Mouse (Mus musculus): ENCODE data around the gene Tmem184b.

The Tmem184b gene

DNA sequence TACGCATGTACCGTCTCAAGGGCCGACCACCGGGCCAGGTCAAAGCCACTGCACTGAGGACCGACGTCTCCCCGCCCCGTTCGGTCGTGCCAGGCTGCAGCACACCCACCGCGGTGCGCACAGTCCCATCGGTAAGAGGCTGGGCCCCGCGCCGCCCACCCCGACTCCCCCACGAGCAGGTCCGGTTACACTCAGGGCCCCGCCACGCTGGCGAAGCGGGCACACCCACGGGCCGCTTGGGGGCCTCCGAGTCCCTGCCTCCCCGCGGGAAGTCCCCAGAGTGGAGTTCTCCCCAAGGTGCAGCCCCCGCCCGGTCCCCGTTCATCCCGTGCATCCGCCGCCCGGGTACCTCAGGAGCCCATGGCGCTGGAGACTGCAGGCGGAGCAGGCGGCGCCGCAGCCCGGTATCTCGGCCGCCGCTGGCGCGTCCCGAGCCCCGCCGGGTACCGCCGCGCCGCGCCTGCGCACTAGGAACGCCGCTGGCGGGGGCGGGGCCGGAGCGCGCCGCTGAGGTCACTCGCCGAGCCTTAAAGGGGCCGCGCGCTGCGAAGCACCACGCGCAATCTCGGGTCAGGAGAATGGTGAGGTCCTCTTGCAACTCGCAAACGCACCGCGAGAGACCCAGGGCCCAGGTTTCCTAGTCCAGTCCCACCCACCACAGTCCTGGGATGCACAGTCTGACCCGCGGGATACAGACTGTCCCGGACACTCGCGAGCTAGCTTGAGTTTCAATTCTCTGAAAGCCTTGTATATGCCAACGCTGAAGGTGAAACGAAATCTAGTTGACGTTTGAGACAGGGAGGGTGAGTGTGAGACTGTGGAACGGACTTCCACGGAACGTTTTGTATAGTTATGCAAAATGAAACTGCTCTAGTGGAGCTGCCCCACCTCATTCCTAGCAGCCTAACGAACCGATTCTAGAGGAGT lies at the start of gene Tmem184b:
TSS of gene Tmem184b (minus strand) at position 734 of the 927 bp plus-strand sequence.
- peak; percentile 89 for DNase-seq (ENCODE audit: low read depth, low spot score)
- Histone ChIP-seq H3K36me3 (ENCODE audit: control insufficient read depth, insufficient read depth, low read length, poor library complexity, severe bottlenecking) (no peaks in the 10 kb centered on the region), H3K27me3 (ENCODE audit: control insufficient read depth, insufficient read depth, low read length, poor library complexity, severe bottlenecking) (no peaks in the 10 kb centered on the region)

DNA sequence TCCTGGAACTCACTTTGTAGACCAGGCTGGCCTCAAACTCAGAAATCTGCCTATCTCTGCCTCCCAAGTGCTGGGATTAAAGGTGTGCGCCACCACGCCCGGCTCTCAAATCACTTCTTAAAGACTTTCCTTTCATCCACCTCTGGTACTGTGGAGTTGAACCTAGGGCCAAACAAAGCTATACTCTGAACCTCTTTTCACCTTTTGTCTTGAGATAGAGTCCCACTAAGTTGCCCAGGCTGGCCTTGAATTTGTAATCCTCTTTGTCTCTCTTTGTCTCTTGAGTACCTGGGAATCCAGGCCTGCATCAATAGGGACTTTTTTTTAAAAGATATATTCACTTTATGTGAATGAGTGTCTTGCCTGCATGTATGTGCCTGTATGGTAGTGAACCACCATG lies 44.7 kb upstream of the Tmem184b start:
- no peaks in the 10 kb centered on the region for H3K36me3 ChIP-seq (ENCODE audit: control insufficient read depth, insufficient read depth, low read length, poor library complexity, severe bottlenecking)
- DNase-seq (ENCODE audit: low read depth, low spot score) = no peak
- no peaks in the 10 kb centered on the region for H3K27me3 ChIP-seq (ENCODE audit: control insufficient read depth, insufficient read depth, low read length, poor library complexity, severe bottlenecking)

DNA sequence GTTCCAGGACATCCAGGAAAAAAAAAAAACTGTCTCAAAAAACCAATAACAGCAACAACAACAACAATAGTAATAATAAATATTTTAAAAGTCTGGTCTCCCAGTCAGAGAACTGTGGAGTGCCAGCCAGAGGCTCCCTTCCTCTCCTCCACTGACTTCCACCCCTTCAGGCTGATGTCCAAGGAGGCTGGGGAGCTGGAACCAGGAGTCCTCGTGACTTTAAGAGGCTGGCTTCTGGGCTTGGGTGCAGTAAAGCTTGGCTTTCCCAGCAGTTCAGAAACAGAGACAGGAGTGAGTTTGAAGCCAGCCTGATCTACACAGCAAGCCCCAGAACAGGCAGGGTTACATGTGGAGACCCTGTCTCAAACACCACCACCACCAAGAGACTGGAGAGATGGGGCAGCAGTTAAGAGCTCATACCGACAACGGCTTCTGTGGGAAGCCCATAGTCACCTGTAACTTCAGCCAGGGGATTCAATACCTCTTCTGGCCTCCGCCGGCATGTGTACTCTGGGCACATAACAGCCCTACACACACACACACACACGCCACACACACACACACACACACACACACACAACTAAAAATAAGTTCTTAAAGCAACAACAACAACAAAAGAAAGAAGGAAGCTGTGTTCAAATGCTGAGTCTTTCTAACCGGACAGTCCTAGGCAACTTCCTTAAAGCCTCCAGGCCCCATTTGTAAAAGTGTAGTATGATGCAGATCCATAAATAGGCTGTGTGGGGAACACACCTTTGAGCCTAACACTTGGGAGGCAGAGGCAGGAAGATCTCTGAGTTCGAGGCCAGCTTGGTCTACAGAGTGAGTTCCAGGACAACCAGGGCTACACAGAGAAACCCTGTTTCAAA lies 42.7 kb upstream of the Tmem184b start:
- Histone ChIP-seq H3K36me3 (ENCODE audit: control insufficient read depth, insufficient read depth, low read length, poor library complexity, severe bottlenecking) (no peaks in the 10 kb centered on the region), H3K27me3 (ENCODE audit: control insufficient read depth, insufficient read depth, low read length, poor library complexity, severe bottlenecking) (no peaks in the 10 kb centered on the region)
- no peak for DNase-seq (ENCODE audit: low read depth, low spot score)

DNA sequence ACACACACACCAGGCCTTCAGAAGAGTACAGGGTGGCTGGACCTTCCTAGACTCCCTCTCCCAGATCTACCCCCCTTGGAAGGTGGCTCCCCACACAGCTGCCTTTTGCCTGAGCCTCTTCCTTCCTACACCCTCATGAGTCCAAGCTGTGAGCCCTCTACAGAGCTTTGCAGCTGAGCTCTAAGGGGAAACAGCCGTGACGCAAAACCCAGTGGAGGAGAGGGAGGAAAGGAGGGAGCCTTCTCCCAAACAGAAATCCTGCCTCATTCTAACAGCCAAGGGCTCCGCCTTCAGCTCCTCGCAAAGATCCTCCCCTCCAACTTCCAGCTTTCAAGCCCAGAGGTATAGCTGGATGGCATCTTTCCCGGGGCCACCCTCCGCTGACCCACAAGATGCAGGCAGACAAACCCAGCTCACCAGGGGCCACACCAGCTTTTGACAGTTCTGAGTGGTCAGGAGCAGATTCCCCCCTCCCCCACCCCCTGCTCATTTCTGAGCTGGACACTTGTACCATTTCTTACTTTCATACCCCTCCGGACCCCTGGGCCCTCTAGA lies 40.6 kb upstream of the Tmem184b start:
- Histone ChIP-seq H3K36me3 (ENCODE audit: control insufficient read depth, insufficient read depth, low read length, poor library complexity, severe bottlenecking) (no peaks in the 10 kb centered on the region), H3K27me3 (ENCODE audit: control insufficient read depth, insufficient read depth, low read length, poor library complexity, severe bottlenecking) (no peaks in the 10 kb centered on the region)
- no peak for DNase-seq (ENCODE audit: low read depth, low spot score)

DNA sequence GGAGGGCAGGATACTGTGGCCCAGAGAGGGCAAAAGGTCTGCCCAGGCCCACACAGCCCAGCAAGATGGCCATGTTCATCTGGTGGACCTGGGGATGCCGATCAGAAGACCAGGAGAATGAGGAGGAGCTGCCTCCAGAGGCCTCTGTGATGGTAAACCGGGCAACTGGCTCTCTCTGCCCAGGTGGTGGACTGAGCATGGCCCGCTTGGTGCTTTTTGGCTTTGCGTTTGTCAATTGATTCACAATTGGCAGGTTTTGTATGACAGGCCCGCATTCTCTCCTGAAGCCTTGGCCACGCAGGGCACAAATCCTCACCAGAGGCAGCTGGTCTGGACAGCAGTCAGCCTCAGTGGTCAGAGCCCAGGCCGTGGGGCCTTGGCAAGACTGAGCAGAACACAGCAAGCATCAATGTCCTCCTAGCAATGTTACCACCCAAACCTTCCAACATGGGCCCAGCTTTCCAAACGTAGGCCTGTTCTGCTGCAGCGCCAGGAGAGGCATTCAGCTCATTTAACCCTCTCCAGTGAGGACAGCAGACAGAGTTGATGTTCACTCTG lies 39.7 kb upstream of the Tmem184b start:
- H3K27me3 ChIP-seq (ENCODE audit: control insufficient read depth, insufficient read depth, low read length, poor library complexity, severe bottlenecking) = no peaks in the 10 kb centered on the region
- DNase-seq (ENCODE audit: low read depth, low spot score) = no peak
- no peaks in the 10 kb centered on the region for H3K36me3 ChIP-seq (ENCODE audit: control insufficient read depth, insufficient read depth, low read length, poor library complexity, severe bottlenecking)

DNA sequence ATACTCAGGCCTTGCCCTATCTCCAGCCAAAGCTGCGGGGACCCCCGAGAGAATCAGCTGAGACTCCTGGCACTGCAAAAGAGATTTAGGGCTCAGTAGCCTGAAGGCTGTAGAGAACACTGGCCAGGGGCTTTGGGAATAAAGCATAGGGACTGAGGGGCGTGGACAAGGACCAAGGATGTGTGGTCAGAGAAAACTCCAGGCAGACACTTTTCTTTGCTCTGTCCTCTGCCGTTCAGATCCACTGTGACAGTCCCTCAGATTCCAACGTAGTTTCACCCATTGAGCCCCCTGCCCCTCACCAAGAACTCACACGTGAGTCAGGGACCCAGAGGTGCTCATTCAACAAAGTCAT lies 38.9 kb upstream of the Tmem184b start:
- H3K36me3 ChIP-seq (ENCODE audit: control insufficient read depth, insufficient read depth, low read length, poor library complexity, severe bottlenecking) = no peaks in the 10 kb centered on the region
- DNase-seq (ENCODE audit: low read depth, low spot score) = no peak
- H3K27me3 ChIP-seq (ENCODE audit: control insufficient read depth, insufficient read depth, low read length, poor library complexity, severe bottlenecking) = no peaks in the 10 kb centered on the region

DNA sequence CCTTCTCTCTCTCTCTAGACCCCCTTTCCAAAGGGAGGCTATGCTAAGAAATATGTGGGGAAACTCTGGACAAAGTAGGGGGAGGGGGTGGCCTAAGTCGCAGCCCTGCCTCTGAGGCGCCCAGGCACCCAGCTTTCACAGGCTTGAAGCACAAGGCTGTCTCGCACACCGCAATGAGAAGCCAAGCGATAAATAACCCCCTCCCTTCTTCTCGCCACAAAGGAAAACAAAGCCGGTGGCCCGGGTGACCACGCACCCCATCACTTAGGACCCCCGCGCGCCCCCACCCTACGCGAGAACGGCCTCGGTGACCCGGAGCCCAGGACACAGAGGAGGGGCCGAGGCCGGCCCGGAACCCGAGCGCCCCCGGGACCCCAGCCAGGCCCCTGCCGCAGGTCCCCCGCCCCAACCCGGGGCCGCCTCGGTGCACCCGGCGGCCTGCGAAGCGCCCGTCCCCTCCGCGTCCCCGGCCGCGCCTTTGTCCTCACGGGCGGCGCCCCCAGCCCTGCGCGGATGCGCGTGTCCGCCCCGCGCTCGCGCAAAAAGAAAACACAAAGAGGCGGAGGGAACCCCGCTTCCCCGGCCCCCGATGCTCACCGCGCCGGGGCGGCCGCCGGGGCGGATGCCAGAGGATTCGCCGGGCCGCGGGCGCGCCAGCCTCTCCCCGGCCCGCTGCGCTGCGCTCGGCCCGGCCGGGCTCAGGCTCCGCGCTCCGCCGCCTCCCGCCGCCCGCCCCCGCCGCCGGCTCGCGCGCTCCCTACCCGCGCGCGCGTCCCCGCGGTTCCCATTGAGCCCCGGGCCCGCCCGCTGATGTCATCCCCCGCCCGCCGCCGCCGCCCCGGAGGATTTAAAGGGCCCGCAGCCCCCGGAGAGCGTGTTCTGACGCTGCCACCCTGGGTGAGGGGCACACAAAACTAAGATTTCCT lies 38.2 kb upstream of the Tmem184b start:
- Histone ChIP-seq H3K27me3 (ENCODE audit: control insufficient read depth, insufficient read depth, low read length, poor library complexity, severe bottlenecking) (no peaks in the 10 kb centered on the region), H3K36me3 (ENCODE audit: control insufficient read depth, insufficient read depth, low read length, poor library complexity, severe bottlenecking) (no peaks in the 10 kb centered on the region)
- DNase-seq (ENCODE audit: low read depth, low spot score) = peak; percentile 64

DNA sequence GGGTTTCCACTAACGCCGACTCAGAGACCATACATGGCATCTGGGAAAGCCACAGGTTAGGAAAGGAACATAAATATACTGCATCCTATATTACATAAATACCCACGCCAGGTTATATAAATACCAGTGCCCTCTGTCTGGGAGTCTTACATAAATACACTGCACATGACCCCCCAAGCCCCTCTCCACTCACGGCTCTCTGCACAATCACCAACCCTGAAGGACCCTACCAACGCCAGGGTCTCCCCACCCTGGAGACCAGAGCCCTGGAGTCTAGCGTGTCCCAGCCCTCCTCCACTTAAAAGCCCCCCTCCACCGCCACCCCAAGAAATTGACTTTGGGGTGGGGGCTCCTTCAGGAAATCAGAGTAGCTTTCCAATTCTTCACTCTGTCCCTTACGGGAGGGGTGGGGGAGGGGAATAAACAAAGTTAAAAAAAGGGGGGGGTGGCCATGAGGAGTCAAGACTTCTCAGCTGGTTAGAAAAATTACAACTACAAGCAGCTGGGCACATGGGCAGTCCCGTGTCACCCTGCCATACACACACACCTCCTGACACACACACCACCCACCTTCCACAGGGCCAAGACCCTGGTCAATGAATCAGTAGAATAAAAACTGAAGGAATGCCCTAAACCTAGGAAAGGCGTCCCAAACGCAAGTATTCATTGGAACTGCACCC lies 37.4 kb upstream of the Tmem184b start:
- peak; percentile 49 for DNase-seq (ENCODE audit: low read depth, low spot score)
- H3K27me3 ChIP-seq (ENCODE audit: control insufficient read depth, insufficient read depth, low read length, poor library complexity, severe bottlenecking) = no peaks in the 10 kb centered on the region
- H3K36me3 ChIP-seq (ENCODE audit: control insufficient read depth, insufficient read depth, low read length, poor library complexity, severe bottlenecking) = no peaks in the 10 kb centered on the region

DNA sequence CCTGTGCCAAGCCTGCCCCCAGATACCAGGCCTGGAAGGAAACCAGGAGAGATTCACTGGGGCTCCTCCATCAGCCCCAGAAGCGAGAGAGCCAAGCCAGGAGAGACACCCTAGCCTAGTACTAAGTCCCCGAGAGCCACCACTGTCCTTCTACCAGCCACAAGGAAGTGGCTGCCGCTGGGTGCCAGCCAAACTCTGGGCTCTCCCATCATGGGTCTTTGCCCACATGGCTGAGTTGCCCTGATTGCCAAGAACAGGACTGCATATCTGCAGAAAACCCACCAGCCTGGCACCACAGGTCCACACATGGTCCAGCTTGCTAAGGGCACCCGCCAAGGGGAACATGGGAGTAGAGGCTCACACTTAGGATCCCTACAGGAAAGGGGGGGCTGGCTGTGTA lies 36.9 kb upstream of the Tmem184b start:
- H3K36me3 ChIP-seq (ENCODE audit: control insufficient read depth, insufficient read depth, low read length, poor library complexity, severe bottlenecking) = no peaks in the 10 kb centered on the region
- peak; percentile 12 for DNase-seq (ENCODE audit: low read depth, low spot score)
- no peaks in the 10 kb centered on the region for H3K27me3 ChIP-seq (ENCODE audit: control insufficient read depth, insufficient read depth, low read length, poor library complexity, severe bottlenecking)

DNA sequence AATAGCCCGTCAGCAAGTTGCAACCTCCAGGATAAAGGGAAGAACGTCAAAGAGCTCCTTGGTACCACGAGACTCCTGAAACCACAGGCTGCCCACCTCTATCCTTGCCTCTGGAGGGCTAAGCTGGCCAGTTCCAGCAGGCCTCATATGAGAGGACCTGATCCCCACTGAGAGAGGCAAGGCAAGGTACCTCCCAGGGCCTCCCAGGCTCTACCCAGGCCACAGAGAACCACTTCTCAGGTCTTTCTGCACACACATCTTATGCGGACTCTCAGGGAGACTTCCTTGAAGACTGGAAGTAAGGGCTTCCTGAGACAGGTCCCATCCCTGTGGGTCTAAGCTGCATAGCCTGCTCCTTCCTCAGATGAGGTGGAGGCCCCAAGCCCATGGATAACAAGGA lies 36.0 kb upstream of the Tmem184b start:
- Histone ChIP-seq H3K36me3 (ENCODE audit: control insufficient read depth, insufficient read depth, low read length, poor library complexity, severe bottlenecking) (no peaks in the 10 kb centered on the region), H3K27me3 (ENCODE audit: control insufficient read depth, insufficient read depth, low read length, poor library complexity, severe bottlenecking) (no peaks in the 10 kb centered on the region)
- DNase-seq (ENCODE audit: low read depth, low spot score) = no peak

DNA sequence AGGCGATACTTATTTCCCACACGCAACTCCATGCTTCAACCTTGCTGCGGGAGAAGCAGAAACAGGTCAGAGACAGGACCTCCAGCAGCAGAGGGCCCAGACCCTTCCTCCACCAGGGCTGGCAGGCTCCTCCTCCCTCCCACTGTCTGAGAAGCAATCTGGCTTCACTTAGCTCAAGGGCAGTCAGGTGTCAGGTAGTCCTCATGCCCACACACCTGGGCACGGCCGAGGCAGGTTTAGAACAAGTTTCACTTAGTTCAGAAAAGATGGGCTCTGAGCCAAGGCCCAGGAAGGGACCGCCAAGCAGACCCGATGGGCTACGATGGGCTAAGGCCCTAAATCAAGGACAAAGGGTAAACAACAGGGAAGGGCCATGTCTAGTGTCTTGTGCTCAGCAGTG lies 35.4 kb upstream of the Tmem184b start:
- Histone ChIP-seq H3K36me3 (ENCODE audit: control insufficient read depth, insufficient read depth, low read length, poor library complexity, severe bottlenecking) (no peaks in the 10 kb centered on the region), H3K27me3 (ENCODE audit: control insufficient read depth, insufficient read depth, low read length, poor library complexity, severe bottlenecking) (no peaks in the 10 kb centered on the region)
- no peak for DNase-seq (ENCODE audit: low read depth, low spot score)

DNA sequence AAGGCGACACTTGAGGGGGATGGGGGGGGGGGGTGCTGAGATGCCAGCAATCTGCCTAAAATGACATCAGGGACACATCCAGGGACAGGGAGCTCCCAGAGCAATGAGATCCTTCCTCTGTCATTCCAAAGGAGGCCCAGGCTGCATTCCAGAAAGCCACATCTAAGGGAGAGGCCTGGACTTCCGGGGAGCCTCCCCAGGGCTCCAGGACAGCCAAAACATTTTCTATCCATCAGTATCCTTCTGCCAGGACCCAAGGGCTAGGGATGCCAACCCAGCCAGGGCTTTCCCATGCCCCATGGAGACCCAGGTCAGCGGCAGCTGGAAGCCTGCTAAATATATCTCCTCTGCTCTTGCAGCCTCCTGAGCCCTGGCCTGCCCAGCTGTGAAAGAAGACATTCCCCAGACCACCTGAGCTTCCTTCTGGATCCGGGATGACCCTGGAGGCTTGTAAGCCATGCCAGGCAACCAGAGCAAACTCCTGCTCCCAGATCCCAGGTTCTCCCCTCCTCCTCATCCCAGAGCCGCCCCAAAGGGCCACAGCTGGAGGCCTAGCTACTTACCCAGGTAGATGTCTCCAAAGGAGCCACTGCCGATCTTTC lies 34.9 kb upstream of the Tmem184b start:
- DNase-seq (ENCODE audit: low read depth, low spot score) = no peak
- H3K36me3 ChIP-seq (ENCODE audit: control insufficient read depth, insufficient read depth, low read length, poor library complexity, severe bottlenecking) = no peaks in the 10 kb centered on the region
- H3K27me3 ChIP-seq (ENCODE audit: control insufficient read depth, insufficient read depth, low read length, poor library complexity, severe bottlenecking) = no peaks in the 10 kb centered on the region

DNA sequence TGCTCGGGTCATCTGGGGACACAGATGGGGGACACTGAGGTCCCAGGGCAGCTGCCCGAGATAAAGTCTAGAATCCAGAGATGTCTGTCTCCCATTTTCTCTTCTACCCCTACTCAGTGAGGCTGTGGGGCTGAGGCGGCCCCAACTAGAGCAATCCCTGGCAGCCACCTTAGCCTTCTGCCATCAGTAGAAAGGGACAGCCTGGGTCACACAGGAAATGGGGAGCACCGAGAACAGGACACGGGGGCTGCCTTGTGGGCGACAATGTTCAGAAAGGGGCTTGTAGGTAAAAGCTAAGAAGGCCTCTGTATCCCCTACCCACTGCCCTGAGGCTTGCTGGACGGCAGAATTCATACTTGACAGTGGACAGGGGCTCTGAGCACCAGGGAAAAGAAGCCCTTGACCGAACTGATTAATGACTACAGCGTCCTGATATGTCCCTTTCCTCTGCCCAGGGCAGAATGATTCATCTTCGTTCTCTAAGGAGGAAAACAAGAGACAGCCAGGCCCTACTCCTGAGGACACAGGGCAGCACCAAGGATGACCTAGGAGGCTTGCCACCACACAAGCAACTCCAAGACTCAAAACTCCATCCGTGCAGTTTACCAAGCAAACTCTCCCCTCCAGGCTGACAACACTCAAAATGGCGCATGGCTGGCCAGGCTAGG lies 34.3 kb upstream of the Tmem184b start:
- no peak for DNase-seq (ENCODE audit: low read depth, low spot score)
- Histone ChIP-seq H3K27me3 (ENCODE audit: control insufficient read depth, insufficient read depth, low read length, poor library complexity, severe bottlenecking) (no peaks in the 10 kb centered on the region), H3K36me3 (ENCODE audit: control insufficient read depth, insufficient read depth, low read length, poor library complexity, severe bottlenecking) (no peaks in the 10 kb centered on the region)

All from splenic B cell, adult 2 months (primary cell).